Mouse (Mus musculus) testis, adult 2 months (tissue): Measurements from ENCODE around the gene Zmiz2.

Experiments used
- CTCF ChIP-seq: fragments of 200-500 bp; IDR thresholded peaks from 2 replicates; pipeline ENCODE4 v1.5.1; 2012; ENCODE audit warnings: low read depth, mild to moderate bottlenecking, inconsistent platforms, low read length, moderate library complexity; ENCODE audit not compliant: control insufficient read depth, insufficient read depth, insufficient replicate concordance
- POLR2A ChIP-seq: fragments of 200-500 bp; IDR thresholded peaks from 2 replicates; pipeline ENCODE4 v1.6.1; 2012; ENCODE audit warnings: low read depth, mild to moderate bottlenecking, inconsistent platforms, low read length, moderate library complexity; ENCODE audit not compliant: control insufficient read depth

- TF ChIP-seq CTCF = no peak
- TF ChIP-seq POLR2A = peak; percentile 40; the same call in 1 of the 2 replicates
Measured at GRCm38 (mm10) chr11:6444077-6444853, 55.4 kb downstream of the Zmiz2 start, which contains the start of gene H2afv.
